20 mouse cellular contexts compared by ENCODE assay signal in genomic region chr5:75072532-75072931, GRCm38 (mm10). TPM values are rescaled to one million over a fixed set of nuclear protein-coding genes. Genes with fewer than 3 reads are reported as not detected.
A peak's percentile ranks its signal among the peaks of the same experiment; 100 is the strongest.
DNase-seq lines count a peak whose midpoint lies in the region; ATAC-seq and TF ChIP-seq lines count a peak whose summit lies in the region.
"Had no signal": no experiment of that assay in that cellular context is flagged by ENCODE, and none has a peak within 500 bp of the region (broad histone marks: within the 10 kb centered on the region; RNA-seq: fewer than 3 reads in every experiment).

No protein-coding gene starts in this region.

- no peak for ATAC-seq in forebrain, embryonic 11.5 days (replicated peaks; ENCODE audit: low FRiP score)
- no peak for ATAC-seq in forebrain, embryonic 12.5 days (ENCODE audit: low FRiP score)
- no peak for ATAC-seq in intestine, postnatal 0 days
- no peak for ATAC-seq in intestine, embryonic 16.5 days
- no peak for ATAC-seq in neural tube, embryonic 12.5 days (ENCODE audit: low FRiP score, low read depth)
- no peak for ATAC-seq in neural tube, embryonic 15.5 days (ENCODE audit: low FRiP score)
- ATAC-seq: forebrain, postnatal 0 days had no signal

- peaks cover 84% of the 10 kb centered on the region for H3K27me3 ChIP-seq in forebrain, embryonic 11.5 days (ENCODE audit: control insufficient read depth, insufficient read depth, low read length)
- H3K27me3 ChIP-seq in forebrain, embryonic 12.5 days = peaks cover 93% of the 10 kb centered on the region
- H3K27me3 ChIP-seq in intestine, postnatal 0 days (replicated peaks; ENCODE audit: control insufficient read depth, insufficient read depth, low read length) = peaks cover 91% of the 10 kb centered on the region
- peaks cover 89% of the 10 kb centered on the region for H3K27me3 ChIP-seq in intestine, embryonic 16.5 days (replicated peaks; ENCODE audit: control insufficient read depth, insufficient read depth, low read length)
- H3K27me3 ChIP-seq in neural tube, embryonic 12.5 days (replicated peaks) = peaks cover 91% of the 10 kb centered on the region
- H3K27me3 ChIP-seq in neural tube, embryonic 15.5 days (replicated peaks) = peaks cover 98% of the 10 kb centered on the region

- H3K9me3 ChIP-seq in forebrain, embryonic 11.5 days (ENCODE audit: control insufficient read depth, low read length) = no peaks in the 10 kb centered on the region
- no peaks in the 10 kb centered on the region for H3K9me3 ChIP-seq in forebrain, embryonic 12.5 days
- no peaks in the 10 kb centered on the region for H3K9me3 ChIP-seq in intestine, postnatal 0 days (ENCODE audit: control insufficient read depth)
- H3K9me3 ChIP-seq in intestine, embryonic 16.5 days (ENCODE audit: control insufficient read depth, low read length) = no peaks in the 10 kb centered on the region
- no peaks in the 10 kb centered on the region for H3K9me3 ChIP-seq in neural tube, embryonic 12.5 days
- H3K9me3 ChIP-seq in neural tube, embryonic 15.5 days (replicated peaks) = no peaks in the 10 kb centered on the region
- H3K9me3 ChIP-seq: embryonic facial prominence, embryonic 10.5 days; embryonic facial prominence, embryonic 12.5 days had no signal

- H3K36me3 ChIP-seq in forebrain, embryonic 11.5 days (ENCODE audit: control insufficient read depth, insufficient read depth, low read length) = no peaks in the 10 kb centered on the region
- no peaks in the 10 kb centered on the region for H3K36me3 ChIP-seq in forebrain, embryonic 12.5 days (replicated peaks)
- no peaks in the 10 kb centered on the region for H3K36me3 ChIP-seq in intestine, postnatal 0 days (ENCODE audit: control insufficient read depth, insufficient read depth)
- H3K36me3 ChIP-seq in intestine, embryonic 16.5 days (ENCODE audit: control insufficient read depth, insufficient read depth, low read length) = no peaks in the 10 kb centered on the region
- H3K36me3 ChIP-seq in neural tube, embryonic 12.5 days = no peaks in the 10 kb centered on the region
- H3K36me3 ChIP-seq in neural tube, embryonic 15.5 days = no peaks in the 10 kb centered on the region
- H3K36me3 ChIP-seq: embryonic facial prominence, embryonic 10.5 days; embryonic facial prominence, embryonic 12.5 days had no signal

- WGBS in forebrain, embryonic 11.5 days = 2% methylated on average over 4 of the region's 4 CpGs
- WGBS in forebrain, embryonic 12.5 days = 1% methylated on average over 4 of the region's 4 CpGs
- WGBS in intestine, postnatal 0 days = 12% methylated on average over 4 of the region's 4 CpGs
- 6% methylated on average over 4 of the region's 4 CpGs for WGBS in intestine, embryonic 16.5 days
- 2% methylated on average over 4 of the region's 4 CpGs for WGBS in neural tube, embryonic 12.5 days
- WGBS in neural tube, embryonic 15.5 days = 2% methylated on average over 4 of the region's 4 CpGs

- no peak overlapping the region for H3K9ac ChIP-seq in forebrain, embryonic 11.5 days (ENCODE audit: low read length)
- H3K9ac ChIP-seq in forebrain, embryonic 12.5 days = no peak overlapping the region
- no peak overlapping the region for H3K9ac ChIP-seq in intestine, postnatal 0 days (ENCODE audit: low read depth, low read length)
- no peak overlapping the region for H3K9ac ChIP-seq in intestine, embryonic 16.5 days (ENCODE audit: low read depth, low read length)
- no peak overlapping the region for H3K9ac ChIP-seq in neural tube, embryonic 12.5 days
- no peak overlapping the region for H3K9ac ChIP-seq in neural tube, embryonic 15.5 days (replicated peaks)
- H3K9ac ChIP-seq: embryonic facial prominence, embryonic 12.5 days; forebrain, postnatal 0 days had no signal

- H3K4me1 ChIP-seq in forebrain, embryonic 11.5 days (replicated peaks; ENCODE audit: control insufficient read depth, insufficient read depth, low read length) = peaks cover 30% of the 10 kb centered on the region
- H3K4me1 ChIP-seq in forebrain, embryonic 12.5 days = peaks cover 56% of the 10 kb centered on the region
- no peaks in the 10 kb centered on the region; the same call in 1 of the 2 replicates for H3K4me1 ChIP-seq in intestine, postnatal 0 days (replicated peaks; ENCODE audit: control insufficient read depth, insufficient read depth, low read length)
- H3K4me1 ChIP-seq in intestine, embryonic 16.5 days (ENCODE audit: control insufficient read depth, insufficient read depth, low read length) = peaks cover 13% of the 10 kb centered on the region
- H3K4me1 ChIP-seq in neural tube, embryonic 12.5 days = peaks cover 66% of the 10 kb centered on the region
- peaks cover 45% of the 10 kb centered on the region for H3K4me1 ChIP-seq in neural tube, embryonic 15.5 days

- H3K4me2 ChIP-seq in forebrain, embryonic 11.5 days (ENCODE audit: low read depth, low read length, severe bottlenecking) = peak overlapping the region; percentile 6; the same call in 1 of the 2 replicates
- H3K4me2 ChIP-seq in forebrain, embryonic 12.5 days = no peak overlapping the region
- no peak overlapping the region for H3K4me2 ChIP-seq in intestine, postnatal 0 days (replicated peaks; ENCODE audit: low read depth)
- no peak overlapping the region for H3K4me2 ChIP-seq in intestine, embryonic 16.5 days (ENCODE audit: low read depth, low read length)
- H3K4me2 ChIP-seq in neural tube, embryonic 12.5 days (replicated peaks) = peak overlapping the region; percentile 10; the same call in 1 of the 2 replicates
- H3K4me2 ChIP-seq in neural tube, embryonic 15.5 days = no peak overlapping the region
- H3K4me2 ChIP-seq: embryonic facial prominence, embryonic 12.5 days had no signal

- no peak overlapping the region for H3K4me3 ChIP-seq in forebrain, embryonic 11.5 days (ENCODE audit: low read depth, low read length)
- no peak overlapping the region for H3K4me3 ChIP-seq in forebrain, embryonic 12.5 days (replicated peaks)
- H3K4me3 ChIP-seq in intestine, postnatal 0 days (ENCODE audit: low read depth, low read length) = peak overlapping the region; percentile 7; the same call in 1 of the 2 replicates
- H3K4me3 ChIP-seq in intestine, embryonic 16.5 days (ENCODE audit: low read length) = no peak overlapping the region
- no peak overlapping the region for H3K4me3 ChIP-seq in neural tube, embryonic 12.5 days
- H3K4me3 ChIP-seq in neural tube, embryonic 15.5 days (replicated peaks) = no peak overlapping the region
- H3K4me3 ChIP-seq: embryonic facial prominence, embryonic 10.5 days; embryonic facial prominence, embryonic 12.5 days had no signal

- TF ChIP-seq CTCF in intestine, postnatal 0 days (IDR thresholded peaks at IDR 0.05; ENCODE audit: low read depth) = no peak

- DNase-seq in forebrain, embryonic 11.5 days (ENCODE audit: low spot score) = no peak
- no peak for DNase-seq in urinary bladder, postnatal 10 days (ENCODE audit: low spot score)
- DNase-seq: adrenal gland, adult 2 months; adrenal gland, postnatal 10 days; adrenal gland, postnatal 25 days; cerebellum, adult 11-12 months; cerebellum, adult 2 months; cerebellum, adult 9-10 months; cerebellum, postnatal 10 days; cerebellum, postnatal 25 days; forebrain, postnatal 0 days had no signal

- H3K27ac ChIP-seq in forebrain, embryonic 11.5 days (ENCODE audit: low read depth, low read length) = no peak overlapping the region
- no peak overlapping the region for H3K27ac ChIP-seq in forebrain, embryonic 12.5 days
- no peak overlapping the region for H3K27ac ChIP-seq in intestine, postnatal 0 days (ENCODE audit: low read depth, low read length)
- H3K27ac ChIP-seq in intestine, embryonic 16.5 days (ENCODE audit: low read length) = no peak overlapping the region
- H3K27ac ChIP-seq in neural tube, embryonic 12.5 days = no peak overlapping the region
- H3K27ac ChIP-seq in neural tube, embryonic 15.5 days (replicated peaks) = no peak overlapping the region
- H3K27ac ChIP-seq: embryonic facial prominence, embryonic 10.5 days; embryonic facial prominence, embryonic 12.5 days had no signal

RNA-seq across cellular contexts. Expression of gene Gsx2, which starts 2.9 kb away (rescaled TPM):
- 20.1 and 23.1 TPM in 2 replicates for polyA plus RNA-seq in forebrain, embryonic 11.5 days (2014; fragmentation: Nextera tagmentation; extraction: Ambion mirVana)
- polyA plus RNA-seq in forebrain, embryonic 12.5 days (2016; fragmentation: Nextera tagmentation; extraction: Ambion mirVana) = 17.9 and 31.3 TPM in 2 replicates
- polyA plus RNA-seq in intestine, postnatal 0 days (2015; fragmentation: Nextera tagmentation; extraction: Ambion mirVana) = not detected in 2 replicates
- not detected in 2 replicates for polyA plus RNA-seq in intestine, embryonic 16.5 days (2015; fragmentation: Nextera tagmentation; extraction: Ambion mirVana)
- polyA plus RNA-seq in neural tube, embryonic 12.5 days (2016; fragmentation: Nextera tagmentation; extraction: Ambion mirVana) = 9.4 and 12.2 TPM in 2 replicates
- polyA plus RNA-seq in neural tube, embryonic 15.5 days (2015; fragmentation: Nextera tagmentation; extraction: Ambion mirVana) = 0.20 TPM in 1 of 2 replicates, not detected in the other
- polyA plus RNA-seq: adrenal gland, adult 2 months; C2C12; cerebellum, adult 2 months; embryonic facial prominence, embryonic 14.5 days had no signal

RNA-seq across cellular contexts. Expression of gene Chic2, which starts 28.0 kb away (rescaled TPM):
- polyA plus RNA-seq in forebrain, embryonic 11.5 days (2014; fragmentation: Nextera tagmentation; extraction: Ambion mirVana) = 42.3 and 53.9 TPM in 2 replicates
- polyA plus RNA-seq in forebrain, embryonic 12.5 days (2016; fragmentation: Nextera tagmentation; extraction: Ambion mirVana) = 48.5 and 53.7 TPM in 2 replicates
- 30.7 and 34.7 TPM in 2 replicates for polyA plus RNA-seq in intestine, postnatal 0 days (2015; fragmentation: Nextera tagmentation; extraction: Ambion mirVana)
- polyA plus RNA-seq in intestine, embryonic 16.5 days (2015; fragmentation: Nextera tagmentation; extraction: Ambion mirVana) = 15.9 and 20.2 TPM in 2 replicates
- 53.6 and 57.4 TPM in 2 replicates for polyA plus RNA-seq in neural tube, embryonic 12.5 days (2016; fragmentation: Nextera tagmentation; extraction: Ambion mirVana)
- polyA plus RNA-seq in neural tube, embryonic 15.5 days (2015; fragmentation: Nextera tagmentation; extraction: Ambion mirVana) = 24.6 and 30.2 TPM in 2 replicates

Comparison
In these comparisons a context has a peak if more than half of its experiments do, and no peak if none do; other contexts are left out.
1. H3K4me2 ChIP-seq: peak in forebrain, embryonic 11.5 days (single experiment) and neural tube, embryonic 12.5 days (single experiment); none in forebrain, embryonic 12.5 days (single experiment), intestine, postnatal 0 days (single experiment), intestine, embryonic 16.5 days (single experiment) and neural tube, embryonic 15.5 days (single experiment).